Mouse (Mus musculus): ENCODE measurements at regions not wholly inside any gene's neighbourhood (a gene's known extent, or its start where the extent isn't known, plus 50 kb on each side); places are given as distances from the start of the nearest gene placed in this dataset.

DNA sequence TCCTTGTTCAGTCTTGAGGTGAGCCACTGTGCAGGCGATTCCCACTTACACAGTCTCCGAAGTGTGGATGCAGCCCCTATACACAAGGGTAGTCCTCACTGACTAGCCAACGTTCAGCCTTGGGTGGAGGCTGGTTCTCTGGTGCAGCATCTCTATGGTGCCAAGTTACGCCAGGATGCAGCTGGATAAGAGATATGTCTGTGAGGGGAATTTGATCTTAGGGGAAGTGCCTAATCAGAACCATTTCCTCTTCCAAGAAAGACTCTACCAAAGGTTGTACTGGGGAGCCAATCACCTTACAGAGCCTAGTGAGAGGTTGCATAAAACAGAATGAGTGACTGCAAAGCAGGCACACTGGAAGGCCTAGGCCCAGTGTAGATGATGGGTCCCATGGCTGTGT, 71.0 kb upstream of the Kcnk2 start:
- TF ChIP-seq CTCF (IDR thresholded peaks at IDR 0.05; ENCODE audit: control insufficient read depth, insufficient read depth, insufficient read length) = no peak
- TF ChIP-seq USF1 (IDR thresholded peaks at IDR 0.05; ENCODE audit: low read depth) = no peak
- no peak for TF ChIP-seq FOSL1 (IDR thresholded peaks at IDR 0.05; ENCODE audit: insufficient read depth, low read length, poor library complexity, severe bottlenecking)
- no peak for TF ChIP-seq MYOD1 (IDR thresholded peaks at IDR 0.05; ENCODE audit: control insufficient read depth, insufficient read length, low read depth)
- no peak for TF ChIP-seq CEBPB (IDR thresholded peaks at IDR 0.05; ENCODE audit: low read depth)

Measured in C2C12 (cell line).